Mouse (Mus musculus) T-cell, adult 2 months (primary cell): ENCODE data around the gene Ash1l.

Experiments used
- DNase-seq: peaks from one replicate; pipeline ENCODE4 v3.0.0; 2022; ENCODE audit warnings: low spot score

The Ash1l gene

DNA sequence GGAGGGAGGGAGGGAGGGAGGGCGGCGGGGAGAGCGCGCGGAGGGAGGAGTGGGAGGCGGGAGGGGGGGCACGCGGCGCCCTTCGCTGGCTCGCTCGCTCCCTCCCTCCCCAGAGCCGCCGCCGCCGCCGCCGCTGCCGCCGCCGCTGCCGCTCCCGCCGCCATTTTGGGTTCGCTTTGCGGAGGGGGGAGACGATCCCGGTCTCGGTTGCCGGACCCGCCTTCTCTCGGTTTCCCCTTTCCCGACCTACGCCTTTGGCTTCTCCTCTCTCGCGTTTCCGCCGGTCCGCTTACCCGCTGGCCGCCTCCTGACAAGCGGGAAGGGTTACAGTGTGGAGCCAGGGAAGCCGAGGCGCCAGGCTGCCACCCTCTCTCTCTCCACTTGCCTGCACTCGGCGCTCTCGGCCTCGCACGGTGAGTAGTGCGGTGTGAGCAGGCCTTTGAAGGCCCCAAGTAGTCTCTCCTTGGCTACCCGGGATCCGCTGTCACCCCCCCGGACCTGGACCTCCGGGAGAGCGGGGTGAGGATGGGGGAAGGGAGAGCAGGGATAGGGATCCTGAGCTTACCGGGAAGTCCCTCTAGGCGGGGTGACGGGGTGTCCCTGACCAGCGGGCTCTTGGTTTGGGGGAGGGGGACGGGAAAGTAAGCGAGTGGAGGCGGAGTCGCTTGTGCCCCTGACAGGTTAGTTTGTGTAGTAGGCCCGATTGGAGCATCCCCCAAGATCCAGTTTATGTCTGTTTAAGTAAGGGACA, at the start of gene Ash1l, which contains the start of gene Dap3:
Ash1l (plus strand) TSS at position 47 of the 751 bp plus-strand sequence.
Dap3 (minus strand) TSS at position 606 of the 751 bp plus-strand sequence.
- DNase-seq, result peak; percentile 84

DNA sequence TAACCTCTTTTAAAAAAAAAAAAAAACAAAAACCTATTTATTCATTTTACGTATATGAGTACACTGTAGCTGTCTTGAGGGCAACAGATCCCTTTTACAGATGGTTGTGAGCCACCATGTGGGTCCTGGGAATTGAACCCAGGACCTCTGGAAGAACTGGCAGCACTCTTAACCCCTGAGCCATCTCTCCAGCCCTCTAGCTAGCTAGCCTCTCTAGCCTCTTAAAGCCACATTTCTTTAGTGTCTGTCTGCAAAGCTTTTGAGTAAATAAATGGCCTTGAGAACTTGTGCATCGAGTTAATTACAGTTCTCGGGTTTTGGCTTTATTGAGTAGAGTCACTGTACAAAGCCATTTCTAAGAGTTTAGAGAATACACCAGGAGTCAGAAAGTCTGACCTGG, 45.6 kb upstream of the Ash1l start:
- DNase-seq, result no peak

- no peak for DNase-seq
Measured at GRCm38 (mm10) chr3:88905209-88905608, 45.2 kb upstream of the Ash1l start.

GRCm38 (mm10) chr3:88905741-88906140, 44.7 kb upstream of the Ash1l start:
- no peak for DNase-seq

DNA sequence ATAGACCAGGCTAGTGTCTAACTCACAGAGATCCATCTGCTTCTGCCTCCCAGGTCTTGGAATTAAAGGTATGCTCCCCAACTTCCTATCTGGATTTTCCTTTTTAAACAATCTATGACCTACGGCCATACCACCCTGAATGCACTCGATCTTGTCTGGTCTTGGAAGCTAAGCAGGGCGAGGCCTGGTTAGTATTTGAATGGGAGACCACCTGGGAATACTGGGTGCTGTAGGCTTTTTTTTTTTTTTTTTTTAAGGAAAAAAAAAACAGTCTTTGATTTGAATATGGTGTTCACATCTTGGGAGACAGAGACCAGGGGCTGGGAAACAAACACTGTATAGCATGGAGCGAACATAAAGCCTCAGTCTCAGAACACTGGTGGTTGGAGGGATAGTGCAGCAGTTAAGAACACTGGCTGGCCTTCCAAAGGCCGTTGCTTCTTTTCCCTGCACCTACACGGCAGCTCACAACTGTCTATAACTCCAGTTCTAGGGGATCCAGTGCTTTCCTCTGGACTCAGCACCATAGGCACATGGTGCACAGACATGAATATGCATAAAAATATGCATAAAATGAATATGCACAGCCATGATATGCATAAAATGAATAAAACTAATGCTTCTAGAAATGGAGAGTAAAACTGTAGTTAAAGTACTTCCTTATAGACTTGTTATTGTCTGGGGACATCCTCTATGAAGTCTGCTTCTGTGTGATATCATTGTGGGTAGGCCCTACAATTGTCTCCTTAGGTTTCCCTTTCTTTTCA, 43.8 kb upstream of the Ash1l start:
- no peak for DNase-seq

- DNase-seq, result no peak
Measured at GRCm38 (mm10) chr3:88912585-88912984, 37.8 kb upstream of the Ash1l start.

DNA sequence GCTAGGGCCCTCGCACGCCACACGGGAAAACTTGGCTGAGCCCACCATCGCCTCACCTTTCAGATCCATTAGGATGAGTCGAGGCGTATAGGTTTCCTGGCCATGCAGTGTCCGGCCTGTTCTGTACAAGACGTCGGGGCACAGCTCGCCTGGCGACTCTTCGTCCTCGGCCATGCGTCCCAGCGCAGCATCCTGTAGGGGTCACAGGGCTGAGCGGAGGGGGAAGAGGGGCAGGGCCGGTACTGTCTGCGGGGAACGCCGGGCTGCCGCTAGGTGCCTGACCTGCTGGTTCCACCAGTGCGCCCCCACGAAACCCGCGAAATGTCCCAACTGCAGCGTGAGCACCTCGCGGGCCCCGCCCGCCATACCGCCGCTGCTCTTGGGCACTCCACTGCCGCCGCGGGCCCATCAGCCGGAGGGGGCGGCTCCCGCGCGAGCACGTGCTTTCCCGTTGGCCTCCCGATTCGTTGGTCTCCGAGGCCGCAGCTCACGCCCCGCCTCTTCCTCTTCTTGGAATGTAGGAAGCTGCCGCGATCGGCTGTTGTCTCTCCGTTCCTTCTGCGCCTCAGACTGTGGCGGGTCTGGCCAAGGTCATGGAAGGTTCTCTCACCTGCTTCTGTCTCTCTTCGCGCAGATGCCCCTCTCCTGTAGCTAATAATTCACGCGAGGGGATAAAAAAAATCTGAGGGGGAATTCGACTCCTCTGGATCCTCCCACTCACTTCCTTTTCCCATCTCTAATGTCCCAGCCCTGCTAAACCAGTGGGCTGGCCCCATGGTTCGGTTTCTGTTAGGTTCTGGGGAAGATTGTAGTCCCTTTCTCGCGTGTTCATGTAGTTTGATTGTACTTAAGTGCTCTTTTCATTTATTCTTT, 36.7 kb upstream of the Ash1l start, which contains the start of gene Msto1:
Msto1 (minus strand) TSS at position 489 of the 873 bp plus-strand sequence.
- peak; percentile 94 for DNase-seq

DNA sequence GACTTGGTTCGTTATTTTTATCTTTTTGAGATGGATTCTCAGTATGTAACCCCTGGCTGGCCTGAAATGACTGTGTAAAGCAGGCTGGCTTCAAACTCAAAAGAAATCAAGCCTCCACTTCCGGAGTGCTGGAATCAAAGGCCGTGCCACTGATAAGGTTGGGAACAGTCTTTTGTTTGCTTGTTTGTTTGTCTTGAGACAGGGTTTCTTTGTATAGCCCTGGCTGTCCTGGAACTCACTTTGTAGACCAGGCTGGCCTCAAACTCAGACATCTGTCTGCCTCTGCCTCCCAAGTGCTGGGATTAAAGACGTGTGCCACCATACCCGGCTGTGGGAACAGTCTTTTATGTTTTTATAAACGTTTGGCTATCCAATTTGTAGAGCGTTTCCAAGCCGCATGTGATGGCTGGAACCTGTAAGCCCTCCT, 36.0 kb upstream of the Ash1l start:
- peak; percentile 15 for DNase-seq

- DNase-seq, result no peak
Measured at GRCm38 (mm10) chr3:88918981-88919380, 31.4 kb upstream of the Ash1l start.

DNA sequence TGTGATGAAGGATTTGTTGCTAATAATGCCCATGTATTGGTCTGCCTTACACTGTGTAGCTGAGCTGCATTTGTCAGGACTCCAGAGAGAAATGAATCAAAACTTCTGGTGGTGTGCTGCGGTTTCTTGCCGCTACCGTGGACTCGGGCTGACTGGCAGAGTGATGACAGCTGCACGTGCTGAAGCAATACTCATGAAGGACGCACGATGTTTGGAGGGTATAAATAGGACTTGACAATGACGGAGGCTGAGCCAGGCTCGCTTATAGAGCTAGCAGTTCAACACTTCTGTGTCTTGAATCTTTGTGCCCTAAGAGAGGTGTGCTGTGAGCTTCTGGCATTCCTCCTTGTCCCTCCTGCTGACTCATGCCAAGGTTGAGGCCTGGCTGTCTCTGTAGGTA, 29.0 kb upstream of the Ash1l start:
- no peak for DNase-seq

GRCm38 (mm10) chr3:88923989-88924591, 26.3 kb upstream of the Ash1l start:
- DNase-seq, result no peak

- no peak for DNase-seq
Measured at GRCm38 (mm10) chr3:88925651-88926050, 24.8 kb upstream of the Ash1l start.

DNA sequence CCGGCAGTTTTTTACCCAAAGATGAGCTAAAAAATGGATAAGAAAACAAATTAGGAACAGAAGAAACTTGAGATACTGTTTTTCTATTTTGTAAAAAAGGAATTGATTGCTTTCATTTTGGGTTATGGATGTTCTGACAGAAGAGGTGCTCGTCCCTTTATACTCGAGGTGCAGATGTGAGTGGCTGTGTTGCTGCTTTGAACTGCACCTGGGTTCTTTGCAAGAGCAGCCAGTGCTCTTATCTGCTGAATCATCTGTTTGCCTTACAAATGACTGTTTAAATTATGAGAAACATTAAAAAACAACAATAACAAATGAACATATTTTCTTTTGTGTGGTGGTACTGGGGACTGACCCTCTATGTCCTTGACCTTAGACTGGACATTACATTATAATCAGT, 20.9 kb upstream of the Ash1l start:
- DNase-seq, result no peak

DNA sequence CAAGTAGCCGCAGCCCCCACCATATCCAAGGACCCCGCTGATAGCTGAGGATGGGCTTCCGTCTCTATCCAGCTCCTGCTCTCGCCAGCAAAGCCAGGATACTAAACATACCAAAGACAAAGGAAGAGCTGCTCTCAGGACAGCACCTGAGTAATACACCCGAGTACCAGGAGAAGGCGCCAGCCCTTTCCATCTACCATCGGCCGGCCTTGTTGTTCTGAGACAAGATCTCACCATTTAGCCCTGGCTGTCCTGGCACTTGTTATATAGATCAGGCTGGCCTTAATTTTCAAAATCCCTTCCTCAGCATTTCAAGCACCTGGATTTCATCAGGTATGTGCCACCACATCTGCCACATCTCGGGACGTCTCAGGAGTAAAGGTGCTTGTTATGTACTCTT, 11.4 kb upstream of the Ash1l start:
- DNase-seq, result no peak

GRCm38 (mm10) chr3:88939749-88940148, 10.7 kb upstream of the Ash1l start:
- DNase-seq, result peak; percentile 54

DNA sequence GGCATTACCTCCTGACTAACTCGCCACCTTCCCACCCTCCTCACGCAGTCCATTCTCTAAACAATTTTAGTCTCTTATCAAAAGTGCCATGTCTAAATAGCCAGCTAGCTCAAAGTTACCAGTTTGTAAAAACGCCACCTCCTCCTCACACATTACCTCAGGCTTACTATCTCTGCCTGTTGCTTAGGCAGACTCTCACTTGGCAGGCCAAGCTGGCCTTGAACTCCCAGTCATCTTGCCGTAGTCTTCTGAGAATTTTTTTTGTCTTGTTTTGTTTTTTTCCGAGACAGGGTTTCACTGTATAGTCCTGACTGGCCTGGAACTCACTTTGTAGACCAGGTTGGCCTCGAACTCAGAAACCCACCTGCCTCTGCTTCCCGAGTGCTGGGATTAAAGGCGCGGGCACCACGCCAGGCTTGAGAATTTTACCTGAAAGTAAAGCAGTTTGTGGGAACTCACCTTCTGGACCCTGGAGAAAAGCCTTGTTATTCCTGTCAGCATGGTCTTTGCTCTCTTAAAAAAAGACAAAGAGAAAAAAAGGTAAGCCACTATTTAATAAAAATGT, 8.0 kb upstream of the Ash1l start:
- DNase-seq, result no peak

GRCm38 (mm10) chr3:88944109-88944508, 6.3 kb upstream of the Ash1l start:
- DNase-seq, result no peak

DNA sequence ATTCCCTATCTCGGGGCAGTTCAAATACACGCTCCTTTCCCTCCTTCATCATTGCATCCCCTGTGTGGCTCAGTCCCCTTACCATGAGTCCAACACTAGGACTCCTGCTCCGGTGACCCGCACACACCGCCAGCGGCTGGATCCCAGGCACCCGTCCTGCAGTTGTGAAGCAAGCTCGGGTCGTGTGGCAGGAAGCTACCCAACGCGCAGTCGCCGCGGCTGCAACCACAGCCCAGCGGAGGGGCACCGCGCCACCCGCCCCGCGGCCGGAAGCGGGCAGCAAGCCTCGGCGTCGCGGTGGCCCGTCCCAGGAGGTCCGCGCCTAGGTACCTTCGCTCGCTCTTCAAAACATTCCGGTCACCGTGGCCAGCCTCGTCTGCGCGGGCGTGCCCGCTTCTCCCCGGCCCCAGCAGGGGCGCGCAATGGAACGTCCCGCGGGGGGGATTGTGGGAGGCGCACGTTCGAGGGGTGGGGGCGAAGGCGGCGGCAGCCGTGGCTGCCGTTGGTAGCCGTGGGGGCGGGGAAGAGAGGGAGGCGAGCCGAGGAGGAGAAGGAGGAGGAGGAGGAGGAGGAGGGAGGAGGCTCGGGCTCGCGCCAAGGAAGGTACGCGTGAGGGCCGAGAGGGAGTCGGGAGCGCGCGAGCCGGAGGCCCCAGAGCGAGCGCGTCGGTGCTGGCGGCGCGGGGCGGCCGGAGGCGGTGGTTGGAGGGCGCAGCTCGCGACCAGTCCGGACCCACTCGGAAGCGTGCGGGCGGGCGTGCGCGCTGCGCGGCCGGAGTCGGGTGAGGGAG, 441 bp upstream of the Ash1l start:
- DNase-seq, result peak; percentile 83

GRCm38 (mm10) chr3:88951327-88951800, 942 bp downstream of the Ash1l start:
- no peak for DNase-seq

- no peak for DNase-seq
Measured at GRCm38 (mm10) chr3:88953246-88953645, 2.8 kb downstream of the Ash1l start.
